Mouse (Mus musculus) ES-Bruce4 (cell line): ENCODE measurements around the gene Rbfox3. TPM values are rescaled to one million over a fixed set of nuclear protein-coding genes. Genes with fewer than 3 reads are reported as not detected.

ENCODE experiments used
- H3K27ac ChIP-seq: 2 replicates; pipeline ENCODE4 v1.5.1; 2012; ENCODE audit warnings: low read length, inconsistent platforms; ENCODE audit not compliant: insufficient read depth
- H3K27me3 ChIP-seq: 2 replicates; pipeline ENCODE4 v1.6.1; 2012; ENCODE audit warnings: mild to moderate bottlenecking, low read length, inconsistent platforms; ENCODE audit not compliant: control insufficient read depth, poor library complexity, insufficient read depth, severe bottlenecking
- H3K36me3 ChIP-seq: 2 replicates; pipeline ENCODE4 v1.6.1; 2012; ENCODE audit warnings: inconsistent platforms, mild to moderate bottlenecking, low read length, moderate library complexity; ENCODE audit not compliant: control insufficient read depth, poor library complexity, insufficient read depth, severe bottlenecking
- H3K4me1 ChIP-seq: one replicate; pipeline ENCODE4 v1.8.1; 2011; ENCODE audit warnings: low read length; ENCODE audit not compliant: control insufficient read depth, insufficient read depth
- H3K4me3 ChIP-seq: 2 replicates; pipeline ENCODE4 v1.5.1; 2011; ENCODE audit warnings: low read depth, mild to moderate bottlenecking, low read length
- H3K9ac ChIP-seq: 2 replicates; pipeline ENCODE4 v1.6.1; 2012; ENCODE audit warnings: low read depth, mild to moderate bottlenecking, inconsistent platforms; ENCODE audit not compliant: poor library complexity, severe bottlenecking
- H3K9me3 ChIP-seq: replicated peaks from 2 replicates; pipeline ENCODE4 v1.6.1; 2012; ENCODE audit warnings: mild to moderate bottlenecking, low read length, inconsistent platforms; ENCODE audit not compliant: control insufficient read depth, poor library complexity, insufficient read depth, severe bottlenecking
- CTCF ChIP-seq: IDR thresholded peaks from one replicate; pipeline ENCODE4 v1.8.1; 2011; ENCODE audit warnings: low read depth, low read length
- EP300 ChIP-seq: IDR thresholded peaks from 2 replicates; pipeline ENCODE4 v1.6.1; 2011; ENCODE audit warnings: low read depth, low read length; ENCODE audit not compliant: insufficient read depth
- POLR2A ChIP-seq: IDR thresholded peaks from one replicate; pipeline ENCODE4 v1.8.1; 2011; ENCODE audit warnings: low read length; ENCODE audit not compliant: insufficient read depth
- polyA plus RNA-seq: library from polyadenylated mRNA; stranded (reverse); fragments of >200 nt; gene quantifications from 2 replicates; pipeline ENCODE4 v1.2.4, GENCODE M21; 2011; ENCODE audit warnings: low read depth; ENCODE audit not compliant: missing spikeins, insufficient read depth, insufficient read length

Gene Rbfox3
- polyA plus RNA-seq, 1 experiment = 0.85 TPM

- Histone ChIP-seq H3K4me1 (no peaks in the 10 kb centered on the region), H3K27ac (no peak overlapping the region), H3K9me3 (no peaks in the 10 kb centered on the region), H3K4me3 (no peak overlapping the region), H3K27me3 (no peaks in the 10 kb centered on the region), H3K36me3 (no peaks in the 10 kb centered on the region), H3K9ac (no peak overlapping the region)
- no peak for TF ChIP-seq POLR2A
- no peak for TF ChIP-seq CTCF
- no peak for TF ChIP-seq EP300
Observed at GRCm38 (mm10) chr11:118495065-118495464, 416.3 kb downstream of the Rbfox3 start.

- H3K27ac ChIP-seq = no peak overlapping the region
- H3K36me3 ChIP-seq = no peaks in the 10 kb centered on the region
- no peaks in the 10 kb centered on the region for H3K27me3 ChIP-seq
Observed at GRCm38 (mm10) chr11:118494001-118494737, 417.2 kb downstream of the Rbfox3 start.

GRCm38 (mm10) chr11:118493458-118493857, 417.9 kb downstream of the Rbfox3 start:
- Histone ChIP-seq H3K27me3 (no peaks in the 10 kb centered on the region), H3K4me1 (no peaks in the 10 kb centered on the region), H3K9me3 (no peaks in the 10 kb centered on the region), H3K27ac (no peak overlapping the region), H3K9ac (no peak overlapping the region), H3K36me3 (no peaks in the 10 kb centered on the region), H3K4me3 (no peak overlapping the region)
- TF ChIP-seq CTCF (no peak), POLR2A (no peak), EP300 (no peak)

More at GRCm38 (mm10) chr11:118494001-118494737, 417.2 kb downstream of the Rbfox3 start:
- Histone ChIP-seq H3K9ac (no peak overlapping the region), H3K4me1 (no peaks in the 10 kb centered on the region), H3K4me3 (no peak overlapping the region), H3K9me3 (no peaks in the 10 kb centered on the region)
- TF ChIP-seq POLR2A (no peak), CTCF (no peak), EP300 (no peak)

GRCm38 (mm10) chr11:118491230-118491629, 420.2 kb downstream of the Rbfox3 start:
- no peaks in the 10 kb centered on the region for H3K27me3 ChIP-seq
- H3K27ac ChIP-seq = no peak overlapping the region
- H3K9ac ChIP-seq = no peak overlapping the region
- H3K9me3 ChIP-seq = no peaks in the 10 kb centered on the region
- H3K36me3 ChIP-seq = no peaks in the 10 kb centered on the region
- H3K4me3 ChIP-seq = no peak overlapping the region
- no peak for TF ChIP-seq CTCF
- no peak for TF ChIP-seq EP300
- no peak for TF ChIP-seq POLR2A
- H3K4me1 ChIP-seq = no peaks in the 10 kb centered on the region

DNA sequence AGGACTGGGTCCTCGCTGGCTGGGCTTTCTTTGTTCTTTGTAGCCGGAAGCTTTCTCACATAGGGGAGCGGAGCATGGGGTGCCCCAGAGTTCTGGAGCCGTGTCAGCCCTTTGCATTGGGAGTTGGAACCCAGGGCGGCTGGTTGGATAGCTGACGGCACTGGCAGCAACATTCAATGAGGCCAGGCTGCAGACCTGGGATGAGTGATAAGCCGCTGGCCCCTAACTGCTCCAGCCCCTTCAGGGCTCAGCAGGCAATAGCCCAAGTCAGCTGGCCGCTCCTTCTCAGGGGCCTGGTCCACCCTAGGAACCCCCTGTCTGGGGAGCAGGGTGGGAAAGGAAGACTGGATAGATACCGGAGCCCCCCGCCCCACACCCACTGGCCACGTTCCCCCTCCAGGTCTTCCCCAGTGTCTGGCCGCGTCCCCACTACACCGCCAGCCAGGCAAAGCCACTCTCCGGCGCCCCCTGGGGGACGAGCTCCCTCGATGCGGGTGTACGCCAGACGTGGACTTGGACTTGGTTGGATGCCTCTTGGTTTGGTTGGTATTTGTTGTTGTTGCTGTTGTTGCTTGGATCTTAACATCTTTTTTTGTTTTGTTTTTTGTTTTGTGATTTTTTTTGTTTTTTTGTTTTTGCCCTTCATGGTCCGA, 420.7 kb downstream of the Rbfox3 start:
- Histone ChIP-seq H3K9ac (0 out of 2 replicates have a peak overlapping the region, but pooled peaks have one; percentile 20), H3K4me3 (peak overlapping the region; percentile 19; the same call in 1 of the 2 replicates), H3K9me3 (no peaks in the 10 kb centered on the region), H3K27me3 (no peaks in the 10 kb centered on the region), H3K4me1 (no peaks in the 10 kb centered on the region), H3K27ac (no peak overlapping the region), H3K36me3 (no peaks in the 10 kb centered on the region)
- no peak for TF ChIP-seq POLR2A
- no peak for TF ChIP-seq EP300
- peak; percentile 79 for TF ChIP-seq CTCF

- no peaks in the 10 kb centered on the region for H3K27me3 ChIP-seq
- TF ChIP-seq POLR2A (no peak), EP300 (no peak), CTCF (no peak)
- H3K4me3 ChIP-seq = no peak overlapping the region
- no peaks in the 10 kb centered on the region for H3K4me1 ChIP-seq
- H3K9ac ChIP-seq = no peak overlapping the region
- H3K27ac ChIP-seq = no peak overlapping the region
- no peaks in the 10 kb centered on the region for H3K9me3 ChIP-seq
- H3K36me3 ChIP-seq = no peaks in the 10 kb centered on the region
Observed at GRCm38 (mm10) chr11:118488907-118489270, 422.5 kb downstream of the Rbfox3 start.
